Mouse (Mus musculus) cerebellum, adult 2 months (tissue): ENCODE data around the gene Celf1.

ENCODE experiments used
- CTCF ChIP-seq: fragments of 200-500 bp; IDR thresholded peaks from 2 replicates; pipeline ENCODE4 v1.5.1; 2011; ENCODE audit warnings: low read depth, mild to moderate bottlenecking, control low read depth, low read length, moderate library complexity, borderline replicate concordance; ENCODE audit not compliant: insufficient read depth
- POLR2A ChIP-seq: fragments of 200-500 bp; IDR thresholded peaks from 2 replicates; pipeline ENCODE4 v1.6.1; 2011; ENCODE audit warnings: low read length, control low read depth, borderline replicate concordance; ENCODE audit not compliant: insufficient read depth

DNA sequence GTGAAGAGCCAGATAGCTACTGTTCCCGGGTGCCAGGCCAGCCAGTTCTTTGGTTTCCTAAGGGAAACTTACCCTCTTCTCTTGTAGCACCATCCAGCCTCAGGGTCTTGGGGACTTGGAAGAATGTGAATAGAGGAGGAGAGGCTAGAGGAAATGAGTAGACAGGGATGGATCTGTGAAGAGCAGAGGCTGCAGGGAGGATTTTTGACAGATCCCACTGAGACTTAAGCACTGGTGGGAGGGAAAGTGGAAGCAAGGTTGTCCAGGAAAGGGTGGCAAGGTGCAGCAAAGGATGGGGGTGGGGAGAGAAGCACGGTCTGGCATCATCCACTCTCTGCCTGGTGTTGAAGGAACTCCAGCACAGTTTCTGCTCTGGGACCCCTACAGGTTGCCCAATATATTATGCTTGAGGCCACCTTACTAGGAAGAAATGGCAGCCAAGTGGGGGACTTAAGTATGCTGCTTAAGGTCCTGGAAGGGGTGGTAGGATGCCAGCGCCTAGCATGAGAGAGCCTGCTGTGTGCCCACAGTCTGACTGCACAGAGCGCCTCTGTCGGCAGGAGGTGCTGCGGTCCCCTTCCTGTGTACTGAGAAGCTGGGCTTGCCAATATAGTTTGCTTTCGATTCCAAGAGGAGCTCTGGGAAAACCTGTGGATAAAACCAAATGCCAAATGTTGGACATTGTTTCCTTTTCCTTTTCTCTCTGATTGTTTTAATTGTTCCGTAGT is 78.0 kb downstream of the Celf1 start:
- TF ChIP-seq CTCF, result peak; percentile 47
- TF ChIP-seq POLR2A, result no peak
